Mouse (Mus musculus) kidney, adult 2 months (tissue): ENCODE results near the gene Sp2. TPM values are rescaled to one million over a fixed set of nuclear protein-coding genes. Genes with fewer than 3 reads are reported as not detected.

Experiments used
- DNase-seq: peaks from one replicate; pipeline ENCODE4 v3.0.0; 2021
- H3K27ac ChIP-seq: fragments of 200-500 bp; 2 replicates; pipeline ENCODE4 v1.5.1; 2012; ENCODE audit warnings: low read depth, low read length, control low read depth, inconsistent platforms; ENCODE audit not compliant: insufficient read depth
- H3K27me3 ChIP-seq: fragments of 200-500 bp; replicated peaks from 2 replicates; pipeline ENCODE4 v1.6.1; 2012; ENCODE audit warnings: mild to moderate bottlenecking, moderate library complexity, low read length, inconsistent platforms; ENCODE audit not compliant: control insufficient read depth, insufficient read depth
- H3K36me3 ChIP-seq: fragments of 200-500 bp; 2 replicates; pipeline ENCODE4 v1.6.1; 2012; ENCODE audit warnings: mild to moderate bottlenecking, moderate library complexity, low read length, inconsistent platforms; ENCODE audit not compliant: control insufficient read depth, insufficient read depth
- H3K4me1 ChIP-seq: fragments of 200-500 bp; 2 replicates; pipeline ENCODE4 v1.6.1; 2011; ENCODE audit warnings: low read length; ENCODE audit not compliant: control insufficient read depth, insufficient read depth
- H3K4me3 ChIP-seq: fragments of 200-500 bp; 2 replicates; pipeline ENCODE4 v1.5.1; 2011; ENCODE audit warnings: mild to moderate bottlenecking, low read depth, low read length, control low read depth; ENCODE audit not compliant: insufficient read depth
- CTCF ChIP-seq: fragments of 200-500 bp; conservative IDR thresholded peaks from 2 replicates; pipeline ENCODE4 v1.5.1; 2011; ENCODE audit warnings: low read depth, mild to moderate bottlenecking, control low read depth, low read length, moderate library complexity, mixed read lengths; ENCODE audit not compliant: insufficient read depth, insufficient read length
- POLR2A ChIP-seq: fragments of 200-500 bp; IDR thresholded peaks from one replicate; pipeline ENCODE4 v1.6.1; 2011; ENCODE audit warnings: low read depth, low read length, control low read depth
- WGBS: fragments of 180-500 bp; shearing (Covaris S2); methylation state at CpG from one replicate; pipeline ENCODE4 v1.1.7; 2018; 5-methylcytosine and 5-hydroxymethylcytosine counted together
- polyA plus RNA-seq: library from polyadenylated mRNA; depleted of rRNA; stranded (reverse); fragments of >200 nt; gene quantifications from 2 replicates; pipeline ENCODE4 v1.2.3, GENCODE M21; 2012

Gene Sp2
- polyA plus RNA-seq, 1 experiment, result 13.3 TPM

DNA sequence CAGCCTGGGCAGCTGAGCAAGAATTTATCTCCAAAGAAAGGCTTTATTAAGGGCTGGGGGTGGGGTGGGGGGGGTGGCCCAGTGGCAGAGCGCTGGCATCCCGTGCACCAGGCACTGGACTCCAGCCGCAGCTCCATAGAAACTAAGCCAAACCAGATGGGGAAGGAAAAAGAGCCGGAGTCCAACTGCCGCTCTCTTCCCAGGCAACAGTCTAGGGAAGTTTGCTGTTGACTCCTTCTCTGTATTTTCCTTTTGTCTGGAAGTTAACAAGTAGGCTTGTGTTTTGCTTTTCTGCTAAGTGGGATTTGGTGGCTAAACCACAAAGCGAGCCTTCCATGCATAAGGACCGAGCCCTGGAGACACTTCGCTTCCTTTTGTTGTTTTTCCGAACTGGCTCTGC lies 36.3 kb downstream of the Sp2 start:
- no peak for DNase-seq
- WGBS, result 86% methylated on average over 9 of the region's 9 CpGs
- Histone ChIP-seq H3K4me1 (no peaks in the 10 kb centered on the region; the same call in 1 of the 2 replicates), H3K36me3 (no peaks in the 10 kb centered on the region), H3K4me3 (no peak overlapping the region), H3K27ac (no peak overlapping the region), H3K27me3 (no peaks in the 10 kb centered on the region)
- no peak for TF ChIP-seq CTCF
- TF ChIP-seq POLR2A, result no peak

DNA sequence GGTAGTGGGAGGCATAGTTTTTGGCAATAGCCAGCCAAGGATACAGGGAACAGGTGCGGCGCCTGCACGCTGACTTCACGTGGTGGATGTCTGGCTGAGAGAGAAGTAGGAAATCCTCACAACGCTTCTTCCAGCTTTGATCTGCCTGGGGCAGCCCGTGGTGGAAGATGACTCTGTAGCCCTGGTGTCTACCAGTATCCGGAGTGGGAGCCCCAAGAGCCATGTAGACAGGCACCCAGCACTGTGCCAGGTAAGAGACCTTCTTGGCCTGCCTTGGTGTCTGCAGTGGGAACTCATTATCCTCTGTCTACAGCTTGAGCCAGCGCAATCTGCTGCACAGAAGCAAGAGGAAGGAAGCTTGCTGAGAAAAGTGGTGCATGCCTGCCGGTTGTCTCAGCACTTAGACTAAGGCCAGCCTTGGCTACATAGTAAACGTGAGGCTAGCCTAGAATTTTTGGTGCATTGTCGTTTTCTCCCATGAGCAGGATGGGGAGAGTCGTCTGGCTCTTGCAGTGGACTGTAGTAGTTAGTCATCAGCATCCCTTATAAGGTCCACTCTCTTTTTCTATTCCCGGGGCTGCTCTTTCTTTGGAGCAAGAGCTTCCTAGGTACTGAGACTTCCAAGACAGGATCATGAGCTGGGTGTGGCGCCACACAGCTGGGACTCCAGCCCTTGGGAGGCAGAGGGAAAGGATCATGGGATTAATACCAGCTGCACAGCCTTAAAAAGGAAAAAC lies 37.7 kb downstream of the Sp2 start:
- H3K27ac ChIP-seq, result no peak overlapping the region

DNA sequence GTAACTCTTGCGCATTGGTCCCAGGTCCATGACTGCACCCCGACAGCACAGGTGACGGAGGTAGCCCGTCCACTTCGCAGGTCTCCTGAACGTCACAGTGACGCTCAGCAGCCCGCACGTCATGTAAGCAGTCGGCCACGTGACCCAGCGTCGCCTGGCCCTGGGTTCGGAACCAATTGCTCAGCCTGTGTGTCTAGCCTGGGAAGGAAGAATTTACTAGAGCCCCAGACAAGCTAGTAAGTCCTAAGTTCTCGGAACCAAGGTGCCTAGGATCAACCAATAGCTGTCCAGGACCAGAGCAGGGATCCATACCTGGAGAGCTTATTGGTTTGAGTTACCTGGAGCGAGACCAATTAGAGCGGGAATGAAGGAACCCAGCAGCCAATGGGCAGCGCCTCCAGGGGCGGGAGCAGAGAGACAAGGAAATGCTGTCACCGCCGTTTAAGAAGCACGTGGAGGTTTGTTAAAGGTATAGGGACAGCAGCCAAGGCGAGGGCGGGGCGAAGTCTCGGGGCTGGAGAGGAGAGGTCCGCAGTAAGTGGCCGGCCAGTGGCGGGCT lies 38.9 kb downstream of the Sp2 start, which contains the start of gene Pnpo:
Gene Pnpo, minus strand, starts transcription at position 241 of the 559 bp plus-strand sequence.
- H3K27me3 ChIP-seq, result no peaks in the 10 kb centered on the region
- DNase-seq, result peak; percentile 99
- TF ChIP-seq CTCF (no peak), POLR2A (no peak)
- H3K4me3 ChIP-seq, result peak within 1 kb of the TSS; percentile 75
- 2% methylated on average over 29 of the region's 29 CpGs for WGBS
- H3K27ac ChIP-seq, result peak within 1 kb of the TSS; percentile 46
- H3K4me1 ChIP-seq, result peaks cover 7% of the 10 kb centered on the region
- H3K36me3 ChIP-seq, result no peaks in the 10 kb centered on the region

More for the DNA sequence above, 37.7 kb downstream of the Sp2 start:
- no peaks in the 10 kb centered on the region for H3K36me3 ChIP-seq
- peaks cover under 1% of the 10 kb centered on the region; the same call in 1 of the 2 replicates for H3K4me1 ChIP-seq
- H3K4me3 ChIP-seq, result no peak overlapping the region
- H3K27me3 ChIP-seq, result no peaks in the 10 kb centered on the region
- TF ChIP-seq CTCF, result no peak
- no peak for TF ChIP-seq POLR2A
- WGBS, result 71% methylated on average over 14 of the region's 14 CpGs
- no peak for DNase-seq

DNA sequence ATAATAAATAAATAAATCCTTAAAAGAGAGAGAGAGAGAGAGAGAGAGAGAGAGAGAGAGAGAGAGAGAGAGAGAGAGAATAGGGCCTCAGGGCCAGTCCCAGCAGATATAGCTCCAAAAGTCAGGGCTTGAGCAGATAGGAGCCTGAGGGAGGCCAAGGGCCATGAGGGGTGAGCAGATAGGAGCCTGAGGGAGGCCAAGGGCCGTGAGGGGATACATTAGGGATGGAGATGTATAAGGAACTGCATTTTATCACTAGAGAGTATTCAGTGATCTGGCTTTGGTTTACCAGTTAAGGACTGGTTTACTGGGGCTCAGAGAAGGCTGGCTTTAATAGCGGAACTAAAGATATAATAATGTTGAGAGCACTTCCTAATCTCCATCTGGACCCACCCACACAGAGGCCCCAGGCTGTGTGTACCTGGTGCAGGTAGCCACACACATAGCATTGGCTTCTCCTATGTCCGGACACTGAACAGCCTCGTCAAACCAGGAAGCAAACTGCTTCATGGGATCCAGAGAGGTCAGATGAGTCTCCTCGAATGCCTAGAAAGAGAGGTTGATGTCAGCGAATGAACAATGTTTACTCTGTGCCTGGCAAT lies 40.7 kb downstream of the Sp2 start:
- TF ChIP-seq CTCF (no peak), POLR2A (no peak)
- H3K36me3 ChIP-seq, result no peaks in the 10 kb centered on the region
- H3K4me3 ChIP-seq, result no peak overlapping the region
- H3K4me1 ChIP-seq, result peaks cover 22% of the 10 kb centered on the region
- H3K27me3 ChIP-seq, result no peaks in the 10 kb centered on the region
- no peak for DNase-seq
- no peak overlapping the region for H3K27ac ChIP-seq
- 79% methylated on average over 6 of the region's 6 CpGs for WGBS

DNA sequence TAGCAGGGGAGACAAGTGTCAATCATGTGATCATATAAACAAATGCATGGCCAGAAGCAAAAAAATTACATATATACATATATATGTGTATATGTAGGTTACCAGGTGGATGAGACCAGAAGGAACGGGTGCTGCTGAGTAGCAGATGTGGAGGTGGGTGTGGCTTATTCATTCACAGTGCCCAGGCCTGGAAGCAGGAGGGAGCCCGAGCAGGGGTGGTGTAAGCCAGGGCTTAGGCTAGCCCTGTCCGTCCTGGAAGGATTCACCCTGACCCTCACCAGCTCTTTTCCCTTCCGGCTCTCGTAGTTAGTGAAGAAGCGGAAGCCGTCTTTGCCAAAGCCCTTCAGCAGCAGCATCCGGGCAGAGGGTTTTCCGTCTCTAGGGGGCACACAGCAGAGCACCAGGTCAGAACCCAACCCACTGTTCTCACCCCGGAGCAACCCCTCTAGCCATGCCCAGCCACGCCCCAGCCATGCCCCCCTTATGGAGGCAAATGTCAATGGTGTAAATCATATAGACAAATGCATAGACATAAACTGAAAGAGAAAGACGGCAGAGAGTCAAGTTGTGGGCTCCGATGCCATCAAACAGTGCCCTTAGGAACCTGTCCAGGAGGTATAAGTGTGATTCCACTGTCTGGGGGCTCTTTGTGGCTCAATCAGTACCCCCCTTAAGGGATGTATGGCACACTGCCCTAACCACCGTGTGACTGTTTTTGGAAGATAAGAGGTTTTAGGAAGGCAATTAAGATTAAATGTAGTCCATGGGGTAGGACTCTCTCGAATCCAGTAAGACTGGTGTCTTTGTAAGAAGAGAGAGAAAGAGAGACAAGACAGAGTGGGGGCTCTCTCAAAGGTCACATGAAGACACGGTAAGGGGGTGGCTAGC lies 41.9 kb downstream of the Sp2 start:
- no peaks in the 10 kb centered on the region for H3K27me3 ChIP-seq
- TF ChIP-seq CTCF, result no peak
- no peak for TF ChIP-seq POLR2A
- peaks cover 28% of the 10 kb centered on the region for H3K4me1 ChIP-seq
- H3K36me3 ChIP-seq, result no peaks in the 10 kb centered on the region
- H3K4me3 ChIP-seq, result no peak overlapping the region
- H3K27ac ChIP-seq, result no peak overlapping the region
- 74% methylated on average over 16 of the region's 16 CpGs for WGBS
- no peak for DNase-seq

DNA sequence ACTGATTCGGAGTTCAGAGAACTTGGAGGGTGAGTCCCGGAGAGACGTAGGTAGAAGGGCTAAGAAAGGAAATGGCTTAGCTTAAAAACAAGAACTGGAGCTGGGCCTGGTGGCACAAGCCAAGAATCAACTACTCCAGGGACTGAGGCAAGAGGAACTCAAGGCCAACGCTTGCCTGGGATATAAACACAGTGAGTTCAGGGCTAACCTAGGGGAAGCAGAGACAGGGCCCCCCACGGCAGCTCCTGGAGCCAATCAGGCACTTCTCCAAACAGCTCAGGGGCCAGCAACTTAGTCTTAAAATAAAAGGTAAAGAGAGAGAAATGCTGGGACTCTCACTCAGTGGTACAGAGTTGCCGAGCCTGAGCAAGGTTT lies 44.3 kb downstream of the Sp2 start:
- H3K27ac ChIP-seq, result peak overlapping the region; percentile 96
- peaks cover 2% of the 10 kb centered on the region; the same call in 1 of the 2 replicates for H3K36me3 ChIP-seq
- no peak for DNase-seq
- peaks cover 35% of the 10 kb centered on the region for H3K4me1 ChIP-seq
- TF ChIP-seq POLR2A, result no peak
- TF ChIP-seq CTCF, result no peak
- 31% methylated on average over 6 of the region's 6 CpGs for WGBS
- no peak overlapping the region for H3K4me3 ChIP-seq
- no peaks in the 10 kb centered on the region for H3K27me3 ChIP-seq
